Mouse (Mus musculus) brain, adult 10 weeks (tissue): ENCODE measurements around the gene Def6. TPM values are rescaled to one million over a fixed set of nuclear protein-coding genes. Genes with fewer than 3 reads are reported as not detected.

Source experiments
- polyA plus RNA-seq: library from polyadenylated mRNA; stranded (reverse); fragments of 350-450 nt; fragmentation: Illumina TruSeq; extraction: RNeasy Lipid Tissue Mini Kit (QIAGEN cat#74804); gene quantifications from one replicate; pipeline ENCODE4 v1.2.3, GENCODE M21; 2015; ENCODE audit warnings: low read depth, low replicate concordance

The Def6 gene
- 1.7 TPM for polyA plus RNA-seq

GRCm38 (mm10) chr17:28207591-28208313, at the start of gene Def6:
Gene Def6 (plus strand): TSS chr17:28207778.

GRCm38 (mm10) chr17:28176775-28177539, 30.6 kb upstream of the Def6 start, which contains the start of gene Zfp523:
Gene Zfp523 (plus strand): TSS chr17:28177129.

GRCm38 (mm10) chr17:28232475-28233060, 25.0 kb downstream of the Def6 start, which contains the start of gene Ppard:
Gene Ppard (plus strand): TSS chr17:28232700.

Other genes starting within 250 kb of the Def6 start
- 0.89 TPM for gene Tcp11, start 127.1 kb upstream of the Def6 start, polyA plus RNA-seq
- gene Scube3, start 65.6 kb upstream of the Def6 start, polyA plus RNA-seq: 2.9 TPM
- gene Zfp523, start 30.6 kb upstream of the Def6 start, polyA plus RNA-seq: 92.9 TPM
- gene Ppard, start 24.9 kb downstream of the Def6 start, polyA plus RNA-seq: 15.0 TPM
- gene Fance, start 105.7 kb downstream of the Def6 start, polyA plus RNA-seq: 21.7 TPM
- gene Rpl10a, start 120.7 kb downstream of the Def6 start, polyA plus RNA-seq: 605 TPM
- gene Tead3, start 143.0 kb downstream of the Def6 start, polyA plus RNA-seq: 1.9 TPM
- gene Tulp1, start 157.4 kb downstream of the Def6 start, polyA plus RNA-seq: not detected